Mouse (Mus musculus): ENCODE data around the gene Kcnip2. TPM values are rescaled to one million over a fixed set of nuclear protein-coding genes. Genes with fewer than 3 reads are reported as not detected.
A peak's percentile ranks its signal among the peaks of the same experiment; 100 is the strongest.

The Kcnip2 gene
- polyA plus RNA-seq, 1 experiment from 2014 or later = 0.73 TPM

- no peaks in the 10 kb centered on the region for H3K9me3 ChIP-seq (ENCODE audit: control insufficient read depth, low read length)
- H3K4me3 ChIP-seq (ENCODE audit: low read depth, low read length) = peak overlapping the region; percentile 100
- WGBS = 64% methylated on average over 8 of the region's 8 CpGs
- H3K27ac ChIP-seq (ENCODE audit: low read depth, low read length) = no peak overlapping the region
- ATAC-seq (ENCODE audit: low FRiP score) (no peak), DNase-seq (ENCODE audit: low spot score) (no peak)
- peaks cover 7% of the 10 kb centered on the region for H3K4me1 ChIP-seq (replicated peaks; ENCODE audit: control insufficient read depth, insufficient read depth, low read length)
- H3K27me3 ChIP-seq (ENCODE audit: control insufficient read depth, insufficient read depth, low read length) = no peaks in the 10 kb centered on the region
- peak overlapping the region; percentile 49 for H3K4me2 ChIP-seq (replicated peaks; ENCODE audit: low read depth, low read length)
- peaks cover 3% of the 10 kb centered on the region; the same call in 1 of the 2 replicates for H3K36me3 ChIP-seq (ENCODE audit: control insufficient read depth, insufficient read depth, low read length)
- H3K9ac ChIP-seq (ENCODE audit: low read depth, low read length) = no peak overlapping the region
Observed at GRCm38 (mm10) chr19:45781676-45782075, 34.2 kb downstream of the Kcnip2 start.

- no peak overlapping the region for H3K9ac ChIP-seq (ENCODE audit: low read depth, low read length)
- no peak for DNase-seq (ENCODE audit: low spot score)
- no peak overlapping the region for H3K4me2 ChIP-seq (replicated peaks; ENCODE audit: low read depth, low read length)
- peaks cover 7% of the 10 kb centered on the region for H3K4me1 ChIP-seq (replicated peaks; ENCODE audit: control insufficient read depth, insufficient read depth, low read length)
- H3K36me3 ChIP-seq (ENCODE audit: control insufficient read depth, insufficient read depth, low read length) = peaks cover 5% of the 10 kb centered on the region; the same call in 1 of the 2 replicates
- 88% methylated on average over 13 of the region's 13 CpGs for WGBS
- no peak overlapping the region for H3K27ac ChIP-seq (ENCODE audit: low read depth, low read length)
- no peak overlapping the region for H3K4me3 ChIP-seq (ENCODE audit: low read depth, low read length)
- ATAC-seq (ENCODE audit: low FRiP score) = no peak
- H3K27me3 ChIP-seq (ENCODE audit: control insufficient read depth, insufficient read depth, low read length) = no peaks in the 10 kb centered on the region
- H3K9me3 ChIP-seq (ENCODE audit: control insufficient read depth, low read length) = no peaks in the 10 kb centered on the region
Observed at GRCm38 (mm10) chr19:45780350-45780915, 35.4 kb downstream of the Kcnip2 start.

GRCm38 (mm10) chr19:45775486-45775885, 40.4 kb downstream of the Kcnip2 start:
- no peak overlapping the region for H3K9ac ChIP-seq (ENCODE audit: low read depth, low read length)
- no peaks in the 10 kb centered on the region; the same call in 1 of the 2 replicates for H3K4me1 ChIP-seq (replicated peaks; ENCODE audit: control insufficient read depth, insufficient read depth, low read length)
- H3K36me3 ChIP-seq (ENCODE audit: control insufficient read depth, insufficient read depth, low read length) = peaks cover 12% of the 10 kb centered on the region; the same call in 1 of the 2 replicates
- ATAC-seq (ENCODE audit: low FRiP score) = no peak
- H3K4me3 ChIP-seq (ENCODE audit: low read depth, low read length) = no peak overlapping the region
- 78% methylated on average over 2 of the region's 2 CpGs for WGBS
- H3K27ac ChIP-seq (ENCODE audit: low read depth, low read length) = no peak overlapping the region
- no peak for DNase-seq (ENCODE audit: low spot score)
- H3K27me3 ChIP-seq (ENCODE audit: control insufficient read depth, insufficient read depth, low read length) = no peaks in the 10 kb centered on the region
- H3K9me3 ChIP-seq (ENCODE audit: control insufficient read depth, low read length) = no peaks in the 10 kb centered on the region
- H3K4me2 ChIP-seq (replicated peaks; ENCODE audit: low read depth, low read length) = no peak overlapping the region

GRCm38 (mm10) chr19:45771501-45771900, 44.4 kb downstream of the Kcnip2 start:
- H3K27me3 ChIP-seq (ENCODE audit: control insufficient read depth, insufficient read depth, low read length) = no peaks in the 10 kb centered on the region
- H3K36me3 ChIP-seq (ENCODE audit: control insufficient read depth, insufficient read depth, low read length) = peaks cover 21% of the 10 kb centered on the region

GRCm38 (mm10) chr19:45760810-45761209, 55.1 kb downstream of the Kcnip2 start:
- ATAC-seq (ENCODE audit: low FRiP score) = no peak
- H3K9ac ChIP-seq (ENCODE audit: low read depth, low read length) = no peak overlapping the region
- WGBS = 94% methylated on average over 3 of the region's 3 CpGs
- H3K4me2 ChIP-seq (replicated peaks; ENCODE audit: low read depth, low read length) = no peak overlapping the region
- no peak overlapping the region for H3K4me3 ChIP-seq (ENCODE audit: low read depth, low read length)
- H3K27me3 ChIP-seq (ENCODE audit: control insufficient read depth, insufficient read depth, low read length) = no peaks in the 10 kb centered on the region
- no peaks in the 10 kb centered on the region for H3K4me1 ChIP-seq (replicated peaks; ENCODE audit: control insufficient read depth, insufficient read depth, low read length)
- no peak overlapping the region for H3K27ac ChIP-seq (ENCODE audit: low read depth, low read length)
- DNase-seq (ENCODE audit: low spot score) = no peak
- peaks cover 32% of the 10 kb centered on the region for H3K36me3 ChIP-seq (ENCODE audit: control insufficient read depth, insufficient read depth, low read length)
- H3K9me3 ChIP-seq (ENCODE audit: control insufficient read depth, low read length) = no peaks in the 10 kb centered on the region

More at GRCm38 (mm10) chr19:45771501-45771900, 44.4 kb downstream of the Kcnip2 start:
- no peak overlapping the region for H3K27ac ChIP-seq (ENCODE audit: low read depth, low read length)
- H3K4me2 ChIP-seq (replicated peaks; ENCODE audit: low read depth, low read length) = no peak overlapping the region
- no peak overlapping the region for H3K4me3 ChIP-seq (ENCODE audit: low read depth, low read length)
- ATAC-seq (ENCODE audit: low FRiP score) (no peak), DNase-seq (ENCODE audit: low spot score) (no peak)
- no peak overlapping the region for H3K9ac ChIP-seq (ENCODE audit: low read depth, low read length)
- 96% methylated on average over 5 of the region's 5 CpGs for WGBS
- H3K4me1 ChIP-seq (replicated peaks; ENCODE audit: control insufficient read depth, insufficient read depth, low read length) = no peaks in the 10 kb centered on the region
- no peaks in the 10 kb centered on the region for H3K9me3 ChIP-seq (ENCODE audit: control insufficient read depth, low read length)

GRCm38 (mm10) chr19:45758671-45759070, 57.2 kb downstream of the Kcnip2 start:
- H3K4me1 ChIP-seq (replicated peaks; ENCODE audit: control insufficient read depth, insufficient read depth, low read length) = no peaks in the 10 kb centered on the region
- H3K4me3 ChIP-seq (ENCODE audit: low read depth, low read length) = no peak overlapping the region
- DNase-seq (ENCODE audit: low spot score) = no peak
- no peak overlapping the region for H3K9ac ChIP-seq (ENCODE audit: low read depth, low read length)
- H3K9me3 ChIP-seq (ENCODE audit: control insufficient read depth, low read length) = no peaks in the 10 kb centered on the region
- 93% methylated on average over 5 of the region's 5 CpGs for WGBS
- no peaks in the 10 kb centered on the region for H3K27me3 ChIP-seq (ENCODE audit: control insufficient read depth, insufficient read depth, low read length)
- no peak overlapping the region for H3K27ac ChIP-seq (ENCODE audit: low read depth, low read length)
- H3K36me3 ChIP-seq (ENCODE audit: control insufficient read depth, insufficient read depth, low read length) = peaks cover 41% of the 10 kb centered on the region
- no peak overlapping the region for H3K4me2 ChIP-seq (replicated peaks; ENCODE audit: low read depth, low read length)
- ATAC-seq (ENCODE audit: low FRiP score) = no peak

- no peak for ATAC-seq (ENCODE audit: low FRiP score)
- H3K4me3 ChIP-seq (ENCODE audit: low read depth, low read length) = no peak overlapping the region
- H3K27me3 ChIP-seq (ENCODE audit: control insufficient read depth, insufficient read depth, low read length) = no peaks in the 10 kb centered on the region
- peaks cover 3% of the 10 kb centered on the region for H3K4me1 ChIP-seq (replicated peaks; ENCODE audit: control insufficient read depth, insufficient read depth, low read length)
- no peak overlapping the region for H3K9ac ChIP-seq (ENCODE audit: low read depth, low read length)
- 97% methylated on average over 3 of the region's 3 CpGs for WGBS
- no peak for DNase-seq (ENCODE audit: low spot score)
- no peak overlapping the region for H3K4me2 ChIP-seq (replicated peaks; ENCODE audit: low read depth, low read length)
- no peaks in the 10 kb centered on the region for H3K9me3 ChIP-seq (ENCODE audit: control insufficient read depth, low read length)
- peaks cover 25% of the 10 kb centered on the region for H3K36me3 ChIP-seq (ENCODE audit: control insufficient read depth, insufficient read depth, low read length)
- no peak overlapping the region for H3K27ac ChIP-seq (ENCODE audit: low read depth, low read length)
Observed at GRCm38 (mm10) chr19:45753551-45753950, 62.3 kb downstream of the Kcnip2 start.

GRCm38 (mm10) chr19:45751881-45752280, 64.0 kb downstream of the Kcnip2 start:
- no peak overlapping the region for H3K4me2 ChIP-seq (replicated peaks; ENCODE audit: low read depth, low read length)
- 91% methylated on average over 7 of the region's 7 CpGs for WGBS
- H3K9ac ChIP-seq (ENCODE audit: low read depth, low read length) = no peak overlapping the region
- no peaks in the 10 kb centered on the region for H3K9me3 ChIP-seq (ENCODE audit: control insufficient read depth, low read length)
- peaks cover 3% of the 10 kb centered on the region for H3K4me1 ChIP-seq (replicated peaks; ENCODE audit: control insufficient read depth, insufficient read depth, low read length)
- DNase-seq (ENCODE audit: low spot score) = no peak
- no peak overlapping the region for H3K27ac ChIP-seq (ENCODE audit: low read depth, low read length)
- H3K36me3 ChIP-seq (ENCODE audit: control insufficient read depth, insufficient read depth, low read length) = peaks cover 20% of the 10 kb centered on the region
- ATAC-seq (ENCODE audit: low FRiP score) = no peak
- peaks cover 2% of the 10 kb centered on the region; the same call in 1 of the 2 replicates for H3K27me3 ChIP-seq (ENCODE audit: control insufficient read depth, insufficient read depth, low read length)
- no peak overlapping the region for H3K4me3 ChIP-seq (ENCODE audit: low read depth, low read length)

All from hindbrain, embryonic 11.5 days (tissue).